Mouse (Mus musculus): ENCODE results near the gene Cacna1d.
A peak's percentile ranks its signal among the peaks of the same experiment; 100 is the strongest.

The Cacna1d gene

DNA sequence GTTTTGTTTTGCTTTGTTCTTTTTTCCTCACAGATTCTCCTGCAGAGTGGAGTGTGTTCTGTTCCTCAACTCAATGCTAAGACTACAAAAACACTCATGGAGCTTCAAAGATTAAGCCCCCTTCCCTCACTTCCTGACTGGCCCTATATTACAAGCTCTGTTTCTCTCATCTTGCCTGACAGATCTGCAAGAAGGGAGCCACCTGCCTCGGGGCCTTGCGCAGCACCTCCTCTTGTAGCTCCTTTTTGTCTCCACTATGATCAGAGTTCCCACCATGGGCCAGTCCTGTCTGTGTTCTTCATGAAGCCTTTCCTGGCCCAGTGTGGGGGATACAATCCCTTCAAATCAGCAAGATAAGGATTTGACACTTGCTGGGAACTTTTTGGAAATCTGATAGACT is 399.2 kb downstream of the Cacna1d start:
- no peak for DNase-seq (ENCODE audit: low read depth, low spot score)

GRCm38 (mm10) chr14:30079729-30080128 is 411.5 kb downstream of the Cacna1d start:
- no peak for DNase-seq (ENCODE audit: low read depth, low spot score)

DNA sequence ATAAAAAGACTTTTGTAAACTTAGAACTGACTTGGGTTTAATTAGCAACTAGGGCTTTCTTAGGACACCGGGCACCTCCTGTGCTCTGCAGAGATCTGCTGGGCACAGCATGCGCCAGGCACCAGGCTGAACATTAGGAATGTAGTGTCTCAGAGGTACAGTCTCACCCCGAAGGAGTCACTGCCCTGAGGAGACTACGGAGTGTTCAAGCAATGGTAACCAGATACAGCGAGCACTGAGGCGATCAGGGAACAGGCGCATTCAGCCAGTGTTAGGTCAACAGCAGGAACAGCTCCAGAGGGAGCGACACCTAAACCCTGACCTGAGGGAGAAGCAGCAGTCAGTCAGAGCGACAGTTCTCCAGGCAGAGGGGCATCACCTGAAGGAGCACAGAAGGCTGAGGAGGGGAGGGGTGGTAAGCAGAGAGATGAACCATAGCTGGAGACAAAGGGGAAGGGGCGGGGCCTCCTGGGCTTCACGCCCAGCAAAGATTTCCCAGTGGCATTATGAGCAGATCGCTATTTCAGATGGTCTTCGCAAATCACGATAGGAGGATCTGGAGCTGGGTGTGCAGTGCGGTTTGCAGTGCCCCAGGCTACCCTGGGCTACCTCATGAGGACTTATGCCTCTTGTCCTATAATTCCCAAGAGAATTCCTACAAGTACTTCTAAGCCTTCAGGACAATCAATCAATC is 413.0 kb downstream of the Cacna1d start:
- no peak for DNase-seq (ENCODE audit: low read depth, low spot score)

GRCm38 (mm10) chr14:30075268-30075887 is 415.9 kb downstream of the Cacna1d start:
- DNase-seq (ENCODE audit: low read depth, low spot score), result no peak

GRCm38 (mm10) chr14:30068566-30068965 is 422.7 kb downstream of the Cacna1d start:
- no peak for DNase-seq (ENCODE audit: low read depth, low spot score)

DNA sequence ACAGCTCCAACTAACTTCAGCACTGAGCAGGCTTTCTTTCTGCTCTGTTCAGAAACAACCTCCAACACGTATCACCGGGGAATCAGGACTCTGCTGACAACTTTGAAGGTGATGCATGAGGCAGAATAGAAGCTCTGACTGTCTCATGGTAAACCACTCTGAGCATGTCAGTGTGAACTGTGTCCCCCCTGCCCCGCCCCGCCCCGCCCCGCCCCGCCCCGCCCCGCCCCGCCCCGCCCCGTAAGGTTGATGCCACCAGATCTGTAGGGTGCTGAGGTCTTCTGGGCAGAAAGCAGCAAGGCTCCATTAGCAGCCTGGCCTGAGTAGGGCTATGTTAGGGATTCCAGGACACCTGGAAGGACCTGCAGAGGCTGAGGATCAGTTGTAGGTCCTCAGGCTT is 424.5 kb downstream of the Cacna1d start:
- DNase-seq (ENCODE audit: low read depth, low spot score), result no peak

GRCm38 (mm10) chr14:30064864-30065263 is 426.4 kb downstream of the Cacna1d start:
- no peak for DNase-seq (ENCODE audit: low read depth, low spot score)

- DNase-seq (ENCODE audit: low read depth, low spot score), result peak; percentile 10
Measured at GRCm38 (mm10) chr14:30056031-30056766, 435.1 kb downstream of the Cacna1d start.

DNA sequence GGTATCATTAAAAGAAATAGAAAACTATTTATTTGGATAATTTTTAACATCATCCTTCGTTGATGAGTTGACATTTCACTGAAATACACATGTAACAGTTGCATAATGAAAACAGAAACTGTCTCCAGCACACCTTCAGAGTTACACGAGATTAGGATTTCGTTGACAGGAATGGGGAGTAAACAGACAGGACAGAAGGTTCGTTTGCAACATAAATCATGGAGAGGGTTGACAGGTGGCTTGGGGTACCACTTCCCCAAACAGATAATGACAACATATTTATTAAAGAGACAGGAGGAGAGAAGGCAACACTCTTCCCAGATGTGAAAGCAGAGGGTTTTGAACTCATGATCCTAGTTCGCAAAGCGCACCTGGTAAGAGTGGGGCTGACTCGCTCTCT is 436.3 kb downstream of the Cacna1d start:
- no peak for DNase-seq (ENCODE audit: low read depth, low spot score)

- no peak for DNase-seq (ENCODE audit: low read depth, low spot score)
Measured at GRCm38 (mm10) chr14:30050280-30050679, 441.0 kb downstream of the Cacna1d start.

- peak; percentile 27 for DNase-seq (ENCODE audit: low read depth, low spot score)
Measured at GRCm38 (mm10) chr14:30048049-30048448, 443.2 kb downstream of the Cacna1d start.

DNA sequence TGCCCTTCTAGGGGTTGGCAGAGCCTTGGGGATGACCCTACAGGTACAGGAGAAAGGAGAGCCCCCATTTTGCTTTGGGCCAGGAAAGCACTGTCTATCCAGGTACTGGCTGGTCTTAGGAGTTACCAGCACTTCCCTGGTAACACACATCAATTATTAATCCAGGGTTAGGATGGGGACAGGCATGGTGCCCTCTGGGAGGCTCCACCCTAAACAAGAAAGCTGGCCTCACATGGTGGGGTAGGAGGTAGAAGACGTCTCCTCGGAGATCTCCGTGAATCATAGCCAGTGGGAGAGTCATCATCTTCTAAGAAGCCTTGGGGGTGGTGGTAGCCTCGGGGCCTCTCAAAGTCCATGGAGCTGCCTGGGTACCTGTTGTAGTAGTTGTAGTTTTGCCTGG is 444.3 kb downstream of the Cacna1d start:
- no peak for DNase-seq (ENCODE audit: low read depth, low spot score)

DNA sequence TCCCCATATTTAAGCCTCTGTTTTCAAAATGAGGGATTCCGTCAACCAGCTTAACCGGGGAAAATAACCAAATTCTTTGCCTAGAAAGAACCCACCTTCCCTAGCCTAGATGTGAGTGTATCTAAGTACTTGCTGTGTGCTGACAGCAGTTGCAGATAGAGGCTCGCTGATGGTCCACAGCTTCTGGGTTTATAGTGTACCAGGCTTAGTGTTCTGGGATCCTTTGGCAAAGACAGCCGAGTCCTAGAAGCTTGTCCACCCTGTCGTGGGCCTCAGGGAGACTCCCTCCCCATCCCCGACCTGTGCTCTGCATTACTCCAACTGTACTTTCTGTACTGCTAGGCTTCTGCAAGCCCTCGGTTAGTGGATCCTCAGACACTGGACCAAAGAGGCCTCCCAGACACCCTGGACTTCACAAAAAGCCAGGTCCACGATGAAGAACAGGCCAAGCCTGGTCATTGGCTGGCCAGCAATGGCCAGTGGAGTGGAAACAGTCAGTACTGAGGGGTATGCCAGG is 445.5 kb downstream of the Cacna1d start:
- DNase-seq (ENCODE audit: low read depth, low spot score), result no peak

DNA sequence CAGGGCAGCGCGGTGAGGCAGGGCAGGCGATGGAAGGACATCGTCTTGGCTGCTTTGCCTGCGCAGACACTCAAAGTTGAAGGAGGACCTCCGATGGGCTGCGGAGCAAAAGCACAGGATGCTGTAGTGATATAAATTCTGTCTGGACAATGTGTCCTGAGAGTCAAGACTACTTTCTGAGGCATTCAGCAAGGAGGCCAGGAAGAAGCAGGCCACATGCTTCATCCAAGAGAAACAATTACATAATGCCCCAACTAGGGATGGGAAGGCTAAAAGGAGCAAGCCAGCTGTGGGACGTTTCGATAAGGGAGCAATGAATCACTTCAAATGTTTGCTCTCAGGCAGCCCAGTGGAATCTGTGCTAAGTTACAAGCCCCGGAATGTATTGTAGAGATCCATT is 446.0 kb downstream of the Cacna1d start:
- DNase-seq (ENCODE audit: low read depth, low spot score), result no peak

DNA sequence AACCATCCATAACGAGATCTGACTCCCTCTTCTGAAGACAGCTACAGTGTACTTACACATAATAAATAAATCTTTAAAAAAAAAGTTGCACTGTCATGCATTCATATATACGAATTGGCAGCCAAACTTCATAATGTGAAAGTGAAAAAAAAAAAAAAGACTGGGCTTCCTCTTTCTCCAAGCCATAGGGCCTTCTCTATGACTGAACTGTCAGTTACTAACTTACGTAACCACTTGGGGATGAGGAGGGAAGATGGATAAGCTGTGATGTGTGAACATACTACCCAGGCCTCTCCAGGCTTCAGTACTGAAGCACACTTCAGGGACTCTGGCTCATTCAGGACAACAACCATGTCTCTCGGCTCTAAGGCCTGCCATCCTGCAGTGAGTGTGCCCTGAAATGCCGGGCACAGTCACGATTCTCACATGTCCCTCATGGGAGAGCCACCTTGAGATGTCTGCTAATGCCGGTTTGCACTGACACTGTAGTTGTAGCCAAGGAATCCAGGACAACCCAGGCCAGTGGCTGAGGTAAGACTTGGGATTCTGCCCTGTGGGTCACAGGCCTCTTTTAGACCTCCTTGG is 447.8 kb downstream of the Cacna1d start:
- DNase-seq (ENCODE audit: low read depth, low spot score), result no peak

DNA sequence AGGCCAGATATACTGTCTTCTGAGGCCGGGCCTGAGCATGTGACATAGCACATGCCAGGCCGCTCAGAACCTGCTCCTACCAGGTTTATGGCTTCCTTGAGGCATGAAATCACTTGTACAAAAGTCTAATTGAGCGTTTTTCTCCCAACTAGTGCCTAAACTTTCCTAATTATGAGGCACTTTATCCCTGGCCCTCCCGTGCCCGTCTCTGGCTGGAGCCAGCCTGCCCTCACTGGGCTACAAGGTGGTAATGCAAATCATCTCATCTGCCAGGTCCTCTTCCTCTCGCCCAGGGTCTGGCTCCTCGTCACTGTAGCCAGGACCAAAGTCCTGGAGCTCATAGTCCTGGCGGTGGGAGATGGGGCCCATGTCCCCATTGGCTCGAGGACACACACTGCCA is 449.4 kb downstream of the Cacna1d start:
- DNase-seq (ENCODE audit: low read depth, low spot score), result no peak

GRCm38 (mm10) chr14:30039413-30039812 is 451.8 kb downstream of the Cacna1d start:
- no peak for DNase-seq (ENCODE audit: low read depth, low spot score)

- DNase-seq (ENCODE audit: low read depth, low spot score), result no peak
Measured at GRCm38 (mm10) chr14:30038431-30038830, 452.8 kb downstream of the Cacna1d start.

GRCm38 (mm10) chr14:30033405-30033804 is 457.9 kb downstream of the Cacna1d start:
- no peak for DNase-seq (ENCODE audit: low read depth, low spot score)

DNA sequence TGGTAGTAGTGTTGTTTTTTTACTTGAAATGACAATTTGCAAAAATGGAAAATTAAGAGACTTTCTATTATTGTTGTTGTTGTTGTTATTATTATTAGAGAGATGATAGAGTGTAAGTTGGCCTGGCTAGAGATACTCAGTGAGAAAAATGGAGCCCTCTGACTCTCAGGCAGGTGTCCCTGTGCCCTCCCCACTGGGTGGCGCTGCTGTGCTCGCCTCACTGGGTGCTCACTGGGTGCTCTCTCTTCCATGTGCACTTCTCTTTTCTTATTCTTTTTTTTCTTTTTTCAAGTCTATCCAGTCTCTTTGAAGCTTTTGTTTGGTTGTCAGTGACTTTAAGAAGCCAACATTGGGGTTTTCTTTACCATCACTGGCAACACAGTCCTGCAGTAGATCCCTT is 463.9 kb downstream of the Cacna1d start:
- DNase-seq (ENCODE audit: low read depth, low spot score), result peak; percentile 20

DNA sequence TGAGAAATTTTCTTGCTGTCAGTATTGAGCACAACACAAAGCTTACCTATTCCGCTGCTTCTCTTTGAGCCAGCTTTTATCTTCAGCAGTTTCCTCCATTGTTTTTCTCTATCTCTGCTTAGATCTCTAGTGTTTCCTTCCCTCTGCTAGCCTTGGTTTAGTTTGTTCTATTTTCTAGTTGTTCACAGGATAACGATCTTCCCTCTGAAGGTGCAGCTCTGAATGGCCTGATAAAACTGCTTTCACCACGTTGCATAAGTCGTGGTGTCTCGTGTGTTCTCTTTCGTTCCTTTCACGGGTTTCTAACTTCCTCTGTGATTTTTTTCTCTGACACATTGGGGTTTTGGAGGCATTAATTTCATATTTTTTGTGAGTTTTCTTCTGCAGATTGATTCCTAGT is 466.9 kb downstream of the Cacna1d start:
- no peak for DNase-seq (ENCODE audit: low read depth, low spot score)

GRCm38 (mm10) chr14:30022471-30022870 is 468.8 kb downstream of the Cacna1d start:
- DNase-seq (ENCODE audit: low read depth, low spot score), result no peak
